Mouse (Mus musculus) hindbrain, embryonic 12.5 days (tissue): ENCODE results near the gene Fzd4. TPM values are rescaled to one million over a fixed set of nuclear protein-coding genes. Genes with fewer than 3 reads are reported as not detected.

ENCODE experiments used
- ATAC-seq: fragments of 200-750 bp; cut with Nextera tagmentation; 2 replicates; pipeline ENCODE4 v1.8.0; 2017; ENCODE audit warnings: moderate TSS enrichment; ENCODE audit not compliant: low FRiP score
- H3K27ac ChIP-seq: fragments of 300-500 bp; sonication (generic); 2 replicates; pipeline ENCODE4 v1.5.1; 2016; ENCODE audit warnings: mild to moderate bottlenecking
- H3K27me3 ChIP-seq: fragments of 300-500 bp; sonication (generic); 2 replicates; pipeline ENCODE4 v1.6.1; 2016; ENCODE audit warnings: mild to moderate bottlenecking
- H3K36me3 ChIP-seq: fragments of 300-500 bp; sonication (generic); 2 replicates; pipeline ENCODE4 v1.6.1; 2016; ENCODE audit warnings: mild to moderate bottlenecking
- H3K4me1 ChIP-seq: fragments of 300-500 bp; sonication (generic); 2 replicates; pipeline ENCODE4 v1.6.1; 2016
- H3K4me2 ChIP-seq: fragments of 300-500 bp; sonication (generic); replicated peaks from 2 replicates; pipeline ENCODE4 v1.6.1; 2016; ENCODE audit warnings: mild to moderate bottlenecking
- H3K4me3 ChIP-seq: fragments of 300-500 bp; sonication (generic); 2 replicates; pipeline ENCODE4 v1.5.1; 2016; ENCODE audit warnings: mild to moderate bottlenecking
- H3K9ac ChIP-seq: fragments of 300-500 bp; sonication (generic); 2 replicates; pipeline ENCODE4 v1.6.1; 2016; ENCODE audit warnings: mild to moderate bottlenecking, moderate library complexity
- H3K9me3 ChIP-seq: fragments of 300-500 bp; sonication (generic); replicated peaks from 2 replicates; pipeline ENCODE4 v1.6.1; 2016; ENCODE audit warnings: mild to moderate bottlenecking
- WGBS: fragments of 180-500 bp; shearing (Covaris S2); methylation state at CpG from one replicate; pipeline ENCODE4 v1.1.7; 2016; 5-methylcytosine and 5-hydroxymethylcytosine counted together
- polyA plus RNA-seq: library from polyadenylated mRNA; unstranded; fragments of >200 nt; fragmentation: Nextera tagmentation; extraction: Ambion mirVana; gene quantifications from 2 replicates; pipeline ENCODE4 v1.2.1, GENCODE M21; 2016

Gene Fzd4
- polyA plus RNA-seq, 1 experiment from 2014 or later: 4.6 TPM

GRCm38 (mm10) chr7:89418917-89419679, 14.9 kb downstream of the Fzd4 start:
- no peak overlapping the region for H3K9ac ChIP-seq
- no peaks in the 10 kb centered on the region for H3K27me3 ChIP-seq
- no peaks in the 10 kb centered on the region for H3K4me1 ChIP-seq
- WGBS: 58% methylated on average over 3 of the region's 3 CpGs
- no peaks in the 10 kb centered on the region for H3K9me3 ChIP-seq
- H3K4me2 ChIP-seq: no peak overlapping the region
- H3K4me3 ChIP-seq: no peak overlapping the region
- no peak for ATAC-seq
- no peaks in the 10 kb centered on the region for H3K36me3 ChIP-seq
- no peak overlapping the region for H3K27ac ChIP-seq

GRCm38 (mm10) chr7:89421294-89421693, 17.1 kb downstream of the Fzd4 start:
- Histone ChIP-seq H3K27ac (no peak overlapping the region), H3K9ac (no peak overlapping the region), H3K4me1 (no peaks in the 10 kb centered on the region), H3K4me3 (no peak overlapping the region), H3K4me2 (no peak overlapping the region), H3K27me3 (no peaks in the 10 kb centered on the region), H3K9me3 (no peaks in the 10 kb centered on the region), H3K36me3 (no peaks in the 10 kb centered on the region)
- WGBS: 93% methylated on average over 5 of the region's 5 CpGs
- no peak for ATAC-seq

GRCm38 (mm10) chr7:89422650-89423049, 18.5 kb downstream of the Fzd4 start:
- no peak for ATAC-seq
- no peaks in the 10 kb centered on the region for H3K4me1 ChIP-seq
- H3K4me2 ChIP-seq: no peak overlapping the region
- no peak overlapping the region for H3K4me3 ChIP-seq
- WGBS: 34% methylated on average over 8 of the region's 8 CpGs
- no peak overlapping the region for H3K27ac ChIP-seq
- H3K9ac ChIP-seq: no peak overlapping the region
- H3K9me3 ChIP-seq: no peaks in the 10 kb centered on the region
- H3K36me3 ChIP-seq: no peaks in the 10 kb centered on the region
- no peaks in the 10 kb centered on the region for H3K27me3 ChIP-seq

- H3K4me2 ChIP-seq: no peak overlapping the region
- H3K36me3 ChIP-seq: no peaks in the 10 kb centered on the region
- no peak overlapping the region for H3K9ac ChIP-seq
- no peaks in the 10 kb centered on the region for H3K9me3 ChIP-seq
- H3K4me3 ChIP-seq: no peak overlapping the region
- H3K4me1 ChIP-seq: no peaks in the 10 kb centered on the region
- no peaks in the 10 kb centered on the region for H3K27me3 ChIP-seq
- no peak overlapping the region for H3K27ac ChIP-seq
- 9% methylated on average over 5 of the region's 5 CpGs for WGBS
- ATAC-seq: no peak
Observed at GRCm38 (mm10) chr7:89423194-89423593, 19.0 kb downstream of the Fzd4 start.

GRCm38 (mm10) chr7:89423688-89424255, 19.6 kb downstream of the Fzd4 start:
- Histone ChIP-seq H3K36me3 (no peaks in the 10 kb centered on the region), H3K4me1 (no peaks in the 10 kb centered on the region), H3K27ac (no peak overlapping the region), H3K4me3 (no peak overlapping the region), H3K9ac (no peak overlapping the region), H3K27me3 (no peaks in the 10 kb centered on the region), H3K4me2 (no peak overlapping the region), H3K9me3 (no peaks in the 10 kb centered on the region)
- WGBS: 43% methylated on average over 8 of the region's 8 CpGs
- no peak for ATAC-seq

GRCm38 (mm10) chr7:89424659-89425058, 20.5 kb downstream of the Fzd4 start:
- Histone ChIP-seq H3K4me1 (no peaks in the 10 kb centered on the region), H3K9me3 (no peaks in the 10 kb centered on the region), H3K36me3 (no peaks in the 10 kb centered on the region), H3K27ac (no peak overlapping the region), H3K27me3 (no peaks in the 10 kb centered on the region), H3K9ac (no peak overlapping the region), H3K4me3 (no peak overlapping the region), H3K4me2 (no peak overlapping the region)
- 86% methylated on average over 5 of the region's 5 CpGs for WGBS
- ATAC-seq: no peak

GRCm38 (mm10) chr7:89425803-89426725, 21.9 kb downstream of the Fzd4 start:
- H3K4me3 ChIP-seq: no peak overlapping the region
- no peak for ATAC-seq
- no peaks in the 10 kb centered on the region for H3K9me3 ChIP-seq
- no peak overlapping the region for H3K4me2 ChIP-seq
- no peaks in the 10 kb centered on the region for H3K36me3 ChIP-seq
- no peak overlapping the region for H3K9ac ChIP-seq
- H3K27me3 ChIP-seq: no peaks in the 10 kb centered on the region
- H3K4me1 ChIP-seq: no peaks in the 10 kb centered on the region
- WGBS: 58% methylated on average over 11 of the region's 11 CpGs
- H3K27ac ChIP-seq: no peak overlapping the region

- Histone ChIP-seq H3K9me3 (no peaks in the 10 kb centered on the region), H3K27me3 (no peaks in the 10 kb centered on the region), H3K27ac (no peak overlapping the region), H3K36me3 (no peaks in the 10 kb centered on the region), H3K4me2 (no peak overlapping the region), H3K4me3 (no peak overlapping the region), H3K4me1 (no peaks in the 10 kb centered on the region), H3K9ac (no peak overlapping the region)
- 46% methylated on average over 5 of the region's 5 CpGs for WGBS
- no peak for ATAC-seq
Observed at GRCm38 (mm10) chr7:89427101-89427500, 22.9 kb downstream of the Fzd4 start.

- no peak overlapping the region for H3K4me3 ChIP-seq
Observed at GRCm38 (mm10) chr7:89428804-89429203, 24.6 kb downstream of the Fzd4 start.

GRCm38 (mm10) chr7:89429326-89429725, 25.2 kb downstream of the Fzd4 start:
- H3K36me3 ChIP-seq: no peaks in the 10 kb centered on the region
- no peaks in the 10 kb centered on the region for H3K9me3 ChIP-seq
- H3K4me2 ChIP-seq: no peak overlapping the region
- H3K9ac ChIP-seq: no peak overlapping the region
- no peak overlapping the region for H3K27ac ChIP-seq
- no peaks in the 10 kb centered on the region for H3K27me3 ChIP-seq
- H3K4me1 ChIP-seq: no peaks in the 10 kb centered on the region
- no peak for ATAC-seq
- 83% methylated on average over 1 of the region's 1 CpGs for WGBS
- H3K4me3 ChIP-seq: no peak overlapping the region

More at GRCm38 (mm10) chr7:89428804-89429203, 24.6 kb downstream of the Fzd4 start:
- WGBS: 91% methylated on average over 5 of the region's 5 CpGs
- no peaks in the 10 kb centered on the region for H3K27me3 ChIP-seq
- H3K4me1 ChIP-seq: no peaks in the 10 kb centered on the region
- H3K4me2 ChIP-seq: no peak overlapping the region
- no peak for ATAC-seq
- no peak overlapping the region for H3K27ac ChIP-seq
- no peaks in the 10 kb centered on the region for H3K9me3 ChIP-seq
- no peak overlapping the region for H3K9ac ChIP-seq
- H3K36me3 ChIP-seq: no peaks in the 10 kb centered on the region

- no peaks in the 10 kb centered on the region for H3K36me3 ChIP-seq
- no peak overlapping the region for H3K27ac ChIP-seq
- no peak overlapping the region for H3K9ac ChIP-seq
- no peak overlapping the region for H3K4me2 ChIP-seq
- ATAC-seq: no peak
- no peaks in the 10 kb centered on the region for H3K9me3 ChIP-seq
- WGBS: 90% methylated on average over 2 of the region's 2 CpGs
- H3K4me1 ChIP-seq: no peaks in the 10 kb centered on the region
- H3K4me3 ChIP-seq: no peak overlapping the region
- H3K27me3 ChIP-seq: no peaks in the 10 kb centered on the region
Observed at GRCm38 (mm10) chr7:89431185-89431584, 27.0 kb downstream of the Fzd4 start.

GRCm38 (mm10) chr7:89433193-89433892, 29.2 kb downstream of the Fzd4 start:
- no peaks in the 10 kb centered on the region for H3K27me3 ChIP-seq
- no peaks in the 10 kb centered on the region for H3K9me3 ChIP-seq
- no peak overlapping the region for H3K27ac ChIP-seq
- H3K4me2 ChIP-seq: no peak overlapping the region
- ATAC-seq: no peak
- no peak overlapping the region for H3K9ac ChIP-seq
- H3K36me3 ChIP-seq: no peaks in the 10 kb centered on the region
- no peaks in the 10 kb centered on the region for H3K4me1 ChIP-seq
- 75% methylated on average over 9 of the region's 9 CpGs for WGBS
- H3K4me3 ChIP-seq: no peak overlapping the region
